Mouse (Mus musculus): Measurements from ENCODE around the gene Tnk1. TPM values are rescaled to one million over a fixed set of nuclear protein-coding genes. Genes with fewer than 3 reads are reported as not detected.
"Not testable (repeated sequence)": the region's sequence is repeated elsewhere in the genome, so short reads cannot be mapped to it uniquely, and the experiment has no call there.

Tnk1 gene
- polyA plus RNA-seq, 1 experiment from 2014 or later = 0.19 TPM

GRCm38 (mm10) chr11:69876867-69877266 lies 18.3 kb upstream of the Tnk1 start:
- Histone ChIP-seq H3K4me2 (replicated peaks) (peak overlapping the region; percentile 40), H3K27ac (replicated peaks) (no peak overlapping the region), H3K9me3 (no peaks in the 10 kb centered on the region), H3K4me1 (peaks cover 29% of the 10 kb centered on the region), H3K4me3 (peak overlapping the region; percentile 15; the same call in 1 of the 2 replicates), H3K27me3 (peaks cover 27% of the 10 kb centered on the region), H3K36me3 (no peaks in the 10 kb centered on the region), H3K9ac (replicated peaks) (peak overlapping the region; percentile 39; the same call in 1 of the 2 replicates)
- 2% methylated on average over 12 of the region's 12 CpGs for WGBS
- ATAC-seq (ENCODE audit: low FRiP score, low read depth) = peak; percentile 36; the same call in 1 of the 2 replicates

- no peak overlapping the region for H3K9ac ChIP-seq (replicated peaks)
- peaks cover 21% of the 10 kb centered on the region for H3K27me3 ChIP-seq
- no peaks in the 10 kb centered on the region for H3K9me3 ChIP-seq
- H3K4me1 ChIP-seq = peaks cover 23% of the 10 kb centered on the region
- WGBS = 74% methylated on average over 7 of the region's 7 CpGs
- H3K27ac ChIP-seq (replicated peaks) = no peak overlapping the region
- no peak for ATAC-seq (ENCODE audit: low FRiP score, low read depth)
- no peak overlapping the region for H3K4me2 ChIP-seq (replicated peaks)
- no peak overlapping the region for H3K4me3 ChIP-seq
- no peaks in the 10 kb centered on the region for H3K36me3 ChIP-seq
Observed at GRCm38 (mm10) chr11:69876186-69876585, 17.7 kb upstream of the Tnk1 start.

GRCm38 (mm10) chr11:69872451-69872850 lies 13.9 kb upstream of the Tnk1 start:
- Histone ChIP-seq H3K4me2 (replicated peaks) (no peak overlapping the region), H3K9me3 (no peaks in the 10 kb centered on the region), H3K27me3 (no peaks in the 10 kb centered on the region), H3K9ac (replicated peaks) (no peak overlapping the region), H3K27ac (replicated peaks) (no peak overlapping the region), H3K36me3 (no peaks in the 10 kb centered on the region), H3K4me3 (no peak overlapping the region), H3K4me1 (peaks cover 5% of the 10 kb centered on the region)
- ATAC-seq (ENCODE audit: low FRiP score, low read depth) = no peak
- WGBS = 87% methylated on average over 4 of the region's 4 CpGs

GRCm38 (mm10) chr11:69871822-69872221 lies 13.3 kb upstream of the Tnk1 start:
- no peaks in the 10 kb centered on the region for H3K36me3 ChIP-seq
- ATAC-seq (ENCODE audit: low FRiP score, low read depth) = no peak
- H3K27ac ChIP-seq (replicated peaks) = no peak overlapping the region
- no peaks in the 10 kb centered on the region for H3K27me3 ChIP-seq
- H3K4me1 ChIP-seq = no peaks in the 10 kb centered on the region
- no peak overlapping the region for H3K4me2 ChIP-seq (replicated peaks)
- no peak overlapping the region for H3K9ac ChIP-seq (replicated peaks)
- WGBS = 86% methylated on average over 7 of the region's 7 CpGs
- H3K4me3 ChIP-seq = no peak overlapping the region
- H3K9me3 ChIP-seq = no peaks in the 10 kb centered on the region

- no peaks in the 10 kb centered on the region for H3K9me3 ChIP-seq
- no peak for ATAC-seq (ENCODE audit: low FRiP score, low read depth)
Observed at GRCm38 (mm10) chr11:69870289-69871069, 11.9 kb upstream of the Tnk1 start.

GRCm38 (mm10) chr11:69867335-69867734 lies 8.8 kb upstream of the Tnk1 start:
- Histone ChIP-seq H3K9me3 (no peaks in the 10 kb centered on the region), H3K4me3 (no peak overlapping the region), H3K4me1 (no peaks in the 10 kb centered on the region; the same call in 1 of the 2 replicates), H3K27me3 (no peaks in the 10 kb centered on the region), H3K27ac (replicated peaks) (no peak overlapping the region), H3K4me2 (replicated peaks) (no peak overlapping the region), H3K9ac (replicated peaks) (no peak overlapping the region), H3K36me3 (no peaks in the 10 kb centered on the region)
- WGBS = 75% methylated on average over 9 of the region's 9 CpGs
- no peak for ATAC-seq (ENCODE audit: low FRiP score, low read depth)

More at GRCm38 (mm10) chr11:69870289-69871069, 11.9 kb upstream of the Tnk1 start:
- Histone ChIP-seq H3K4me2 (replicated peaks) (no peak overlapping the region), H3K9ac (replicated peaks) (no peak overlapping the region), H3K4me1 (no peaks in the 10 kb centered on the region; the same call in 1 of the 2 replicates), H3K36me3 (no peaks in the 10 kb centered on the region), H3K27me3 (no peaks in the 10 kb centered on the region), H3K27ac (replicated peaks) (no peak overlapping the region), H3K4me3 (no peak overlapping the region)
- WGBS = 90% methylated on average over 2 of the region's 2 CpGs

GRCm38 (mm10) chr11:69865561-69865960 lies 7.0 kb upstream of the Tnk1 start:
- H3K4me2 ChIP-seq (replicated peaks) = no peak overlapping the region

GRCm38 (mm10) chr11:69864138-69864860 lies 5.8 kb upstream of the Tnk1 start:
- peaks cover 8% of the 10 kb centered on the region for H3K27me3 ChIP-seq
- no peaks in the 10 kb centered on the region for H3K9me3 ChIP-seq
- no peak for ATAC-seq (ENCODE audit: low FRiP score, low read depth)
- H3K4me2 ChIP-seq (replicated peaks) = no peak overlapping the region
- H3K27ac ChIP-seq (replicated peaks) = no peak overlapping the region
- no peak overlapping the region for H3K9ac ChIP-seq (replicated peaks)
- H3K4me3 ChIP-seq = no peak overlapping the region
- no peaks in the 10 kb centered on the region; the same call in 1 of the 2 replicates for H3K4me1 ChIP-seq
- WGBS = 59% methylated on average over 8 of the region's 8 CpGs
- H3K36me3 ChIP-seq = no peaks in the 10 kb centered on the region

More at GRCm38 (mm10) chr11:69865561-69865960, 7.0 kb upstream of the Tnk1 start:
- no peaks in the 10 kb centered on the region for H3K27me3 ChIP-seq
- H3K36me3 ChIP-seq = no peaks in the 10 kb centered on the region
- H3K4me1 ChIP-seq = no peaks in the 10 kb centered on the region; the same call in 1 of the 2 replicates
- WGBS = 87% methylated on average over 9 of the region's 9 CpGs
- H3K27ac ChIP-seq (replicated peaks) = no peak overlapping the region
- H3K9ac ChIP-seq (replicated peaks) = no peak overlapping the region
- no peak for ATAC-seq (ENCODE audit: low FRiP score, low read depth)
- no peaks in the 10 kb centered on the region for H3K9me3 ChIP-seq
- no peak overlapping the region for H3K4me3 ChIP-seq

GRCm38 (mm10) chr11:69863729-69864128 lies 5.2 kb upstream of the Tnk1 start:
- not testable (repeated sequence) for H3K9me3 ChIP-seq; ATAC-seq (ENCODE audit: low FRiP score, low read depth); H3K27ac ChIP-seq (replicated peaks); H3K36me3 ChIP-seq; H3K4me2 ChIP-seq (replicated peaks); H3K9ac ChIP-seq (replicated peaks); H3K4me1 ChIP-seq; H3K4me3 ChIP-seq
- WGBS = 83% methylated on average over 3 of the region's 3 CpGs
- peaks cover 14% of the 10 kb centered on the region for H3K27me3 ChIP-seq

GRCm38 (mm10) chr11:69855347-69855746 lies 3.2 kb downstream of the Tnk1 start:
- H3K9ac ChIP-seq (replicated peaks) = no peak overlapping the region
- 16% methylated on average over 16 of the region's 16 CpGs for WGBS

GRCm38 (mm10) chr11:69854680-69855079 lies 3.9 kb downstream of the Tnk1 start:
- Histone ChIP-seq H3K36me3 (peaks cover 26% of the 10 kb centered on the region), H3K27ac (replicated peaks) (0 out of 2 replicates have a peak overlapping the region, but pooled peaks have one; percentile 35), H3K9ac (replicated peaks) (no peak overlapping the region), H3K27me3 (peaks cover 27% of the 10 kb centered on the region), H3K9me3 (no peaks in the 10 kb centered on the region), H3K4me1 (0 out of 2 replicates have a peak, but pooled peaks cover 7% of the 10 kb centered on the region), H3K4me2 (replicated peaks) (no peak overlapping the region), H3K4me3 (no peak overlapping the region)
- ATAC-seq (ENCODE audit: low FRiP score, low read depth) = no peak
- WGBS = 87% methylated on average over 10 of the region's 10 CpGs

More at GRCm38 (mm10) chr11:69855347-69855746, 3.2 kb downstream of the Tnk1 start:
- peak; percentile 78 for ATAC-seq (ENCODE audit: low FRiP score, low read depth)
- Histone ChIP-seq H3K4me1 (0 out of 2 replicates have a peak, but pooled peaks cover 5% of the 10 kb centered on the region), H3K27ac (replicated peaks) (no peak overlapping the region), H3K4me3 (0 out of 2 replicates have a peak overlapping the region, but pooled peaks have one; percentile 5), H3K4me2 (replicated peaks) (no peak overlapping the region), H3K27me3 (peaks cover 31% of the 10 kb centered on the region), H3K36me3 (peaks cover 19% of the 10 kb centered on the region), H3K9me3 (no peaks in the 10 kb centered on the region)

- 80% methylated on average over 7 of the region's 7 CpGs for WGBS
- Histone ChIP-seq H3K27me3 (peaks cover 20% of the 10 kb centered on the region), H3K27ac (replicated peaks) (0 out of 2 replicates have a peak overlapping the region, but pooled peaks have one; percentile 2), H3K36me3 (peaks cover 33% of the 10 kb centered on the region), H3K4me2 (replicated peaks) (no peak overlapping the region), H3K9ac (replicated peaks) (no peak overlapping the region), H3K4me3 (no peak overlapping the region), H3K4me1 (0 out of 2 replicates have a peak, but pooled peaks cover 7% of the 10 kb centered on the region), H3K9me3 (no peaks in the 10 kb centered on the region)
- ATAC-seq (ENCODE audit: low FRiP score, low read depth) = no peak
Observed at GRCm38 (mm10) chr11:69853994-69854393, 4.5 kb downstream of the Tnk1 start.

All from midbrain, embryonic 12.5 days (tissue).